Comparison of ENCODE assay signal across 8 mouse cellular contexts in the genomic region with DNA sequence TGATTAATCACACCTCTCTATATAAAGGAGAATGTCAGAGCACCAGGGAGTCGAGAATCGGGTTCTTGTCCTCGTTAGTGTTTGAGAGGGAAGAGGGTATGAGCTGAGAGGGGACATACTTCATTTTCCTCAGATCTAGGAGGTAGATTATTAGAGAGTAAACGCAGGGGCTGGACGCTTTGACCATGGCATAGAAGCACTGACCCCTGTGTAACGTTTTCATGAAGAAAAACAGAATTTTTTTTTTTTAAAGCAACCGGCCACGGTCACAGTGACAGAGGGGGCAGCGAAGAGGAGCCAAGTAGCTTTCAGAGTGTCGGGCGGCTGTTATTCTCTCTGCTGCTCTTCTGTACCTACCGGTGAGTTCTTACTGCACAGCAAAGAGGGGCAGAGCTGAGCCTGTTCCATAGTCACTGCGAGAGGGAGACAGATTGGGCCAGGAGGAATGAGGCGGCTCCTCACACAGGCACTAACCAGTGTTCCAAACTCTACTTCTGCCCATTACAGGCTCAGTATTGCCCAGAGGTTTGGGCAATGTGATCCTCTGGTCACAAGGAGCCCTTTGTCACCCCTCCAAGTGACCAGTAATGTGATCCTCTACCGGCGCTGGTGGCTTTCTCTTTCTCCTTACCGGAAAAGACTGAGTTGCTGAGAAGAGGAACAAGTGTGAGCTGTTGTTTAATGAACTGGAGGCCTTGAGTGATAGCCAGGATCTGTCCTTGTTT. TPM values are rescaled to one million over a fixed set of nuclear protein-coding genes. Genes with fewer than 3 reads are reported as not detected.
DNase-seq lines count a peak whose midpoint lies in the region; ATAC-seq and TF ChIP-seq lines count a peak whose summit lies in the region.

No protein-coding gene starts in this region.

- H3K27ac ChIP-seq in testis, adult 2 months (ENCODE audit: control insufficient read depth, insufficient read depth, low read depth, low read length): peak overlapping the region; percentile 81
- H3K27ac ChIP-seq in intestine, embryonic 15.5 days: peak overlapping the region; percentile 80
- no peak overlapping the region for H3K27ac ChIP-seq in midbrain, embryonic 14.5 days (replicated peaks; ENCODE audit: low read depth, low read length)
- H3K27ac ChIP-seq in stomach, postnatal 0 days (replicated peaks): peak overlapping the region; percentile 90

- no peaks in the 10 kb centered on the region for H3K27me3 ChIP-seq in testis, adult 2 months (ENCODE audit: control insufficient read depth, insufficient read depth, low read length)
- no peaks in the 10 kb centered on the region for H3K27me3 ChIP-seq in intestine, embryonic 15.5 days (replicated peaks)
- H3K27me3 ChIP-seq in midbrain, embryonic 14.5 days (ENCODE audit: control insufficient read depth, insufficient read depth, low read length): no peaks in the 10 kb centered on the region
- H3K27me3 ChIP-seq in stomach, postnatal 0 days (ENCODE audit: control insufficient read depth, insufficient read depth, low read length): no peaks in the 10 kb centered on the region

- no peak for DNase-seq in testis, postnatal 14 days (ENCODE audit: low spot score)
- DNase-seq in gastrocnemius, postnatal 14 days: peak; percentile 54
- DNase-seq in liver: peak; percentile 60
- peak; percentile 20 for DNase-seq in midbrain, embryonic 14.5 days
- DNase-seq in stomach, postnatal 0 days (ENCODE audit: low spot score): peak; percentile 34

- H3K9me3 ChIP-seq in intestine, embryonic 15.5 days: no peaks in the 10 kb centered on the region
- no peaks in the 10 kb centered on the region for H3K9me3 ChIP-seq in midbrain, embryonic 14.5 days (ENCODE audit: control insufficient read depth, low read length)
- no peaks in the 10 kb centered on the region for H3K9me3 ChIP-seq in stomach, postnatal 0 days (ENCODE audit: control insufficient read depth, low read length)

- no peak for TF ChIP-seq EP300 in stomach, postnatal 0 days (optimal IDR thresholded peaks at IDR 0.05)

- TF ChIP-seq CTCF in testis, adult 2 months (IDR thresholded peaks at IDR 0.05; ENCODE audit: control insufficient read depth, insufficient read depth, insufficient replicate concordance, low read depth, low read length): no peak
- no peak for TF ChIP-seq CTCF in stomach, postnatal 0 days (IDR thresholded peaks at IDR 0.05; ENCODE audit: low read depth)

- intact Hi-C loops in gastrocnemius, postnatal 14 days (cut with DNase I; ENCODE audit: low total_unique reads): no loop called here

- no peak for TF ChIP-seq POLR2A in testis, adult 2 months (IDR thresholded peaks at IDR 0.05; ENCODE audit: control insufficient read depth, low read depth, low read length)

- H3K4me3 ChIP-seq in testis, adult 2 months (ENCODE audit: control insufficient read depth, low read depth, low read length): peak overlapping the region; percentile 71
- peak overlapping the region; percentile 47 for H3K4me3 ChIP-seq in intestine, embryonic 15.5 days (replicated peaks)
- peak overlapping the region; percentile 33 for H3K4me3 ChIP-seq in midbrain, embryonic 14.5 days (replicated peaks; ENCODE audit: low read depth, low read length)
- peak overlapping the region; percentile 53 for H3K4me3 ChIP-seq in stomach, postnatal 0 days (ENCODE audit: low read depth, low read length)

- ATAC-seq in common myeloid progenitor, adult 5-6 weeks (replicated peaks; ENCODE audit: low read depth, poor library complexity, severe bottlenecking): peak; percentile 22
- no peak for ATAC-seq in intestine, embryonic 15.5 days
- no peak for ATAC-seq in midbrain, embryonic 14.5 days (ENCODE audit: low FRiP score, low TSS enrichment)
- no peak for ATAC-seq in stomach, postnatal 0 days (ENCODE audit: low FRiP score, low TSS enrichment)

- peak overlapping the region; percentile 54 for H3K9ac ChIP-seq in intestine, embryonic 15.5 days
- no peak overlapping the region for H3K9ac ChIP-seq in midbrain, embryonic 14.5 days (replicated peaks; ENCODE audit: low read length)
- peak overlapping the region; percentile 77 for H3K9ac ChIP-seq in stomach, postnatal 0 days (ENCODE audit: low read length)

- WGBS in intestine, embryonic 15.5 days: 14% methylated on average over 17 of the region's 17 CpGs
- 12% methylated on average over 17 of the region's 17 CpGs for WGBS in midbrain, embryonic 14.5 days
- WGBS in stomach, postnatal 0 days: 9% methylated on average over 17 of the region's 17 CpGs

- peak overlapping the region; percentile 86 for H3K4me2 ChIP-seq in intestine, embryonic 15.5 days (replicated peaks)
- H3K4me2 ChIP-seq in midbrain, embryonic 14.5 days (ENCODE audit: low read length): peak overlapping the region; percentile 62
- peak overlapping the region; percentile 76 for H3K4me2 ChIP-seq in stomach, postnatal 0 days (replicated peaks; ENCODE audit: low read depth)

- no peaks in the 10 kb centered on the region for H3K36me3 ChIP-seq in testis, adult 2 months (ENCODE audit: control insufficient read depth, insufficient read depth, low read length)
- no peaks in the 10 kb centered on the region for H3K36me3 ChIP-seq in intestine, embryonic 15.5 days
- H3K36me3 ChIP-seq in midbrain, embryonic 14.5 days (ENCODE audit: control insufficient read depth, insufficient read depth, low read length): no peaks in the 10 kb centered on the region
- H3K36me3 ChIP-seq in stomach, postnatal 0 days (ENCODE audit: control insufficient read depth, insufficient read depth, low read length): no peaks in the 10 kb centered on the region

- peaks cover 13% of the 10 kb centered on the region for H3K4me1 ChIP-seq in testis, adult 2 months (ENCODE audit: control insufficient read depth, insufficient read depth, low read length)
- H3K4me1 ChIP-seq in intestine, embryonic 15.5 days (replicated peaks): peaks cover 33% of the 10 kb centered on the region
- H3K4me1 ChIP-seq in midbrain, embryonic 14.5 days (ENCODE audit: control insufficient read depth, insufficient read depth, low read length): no peaks in the 10 kb centered on the region
- peaks cover 6% of the 10 kb centered on the region; the same call in 1 of the 2 replicates for H3K4me1 ChIP-seq in stomach, postnatal 0 days (replicated peaks; ENCODE audit: control insufficient read depth, insufficient read depth)

RNA-seq across cellular contexts. Expression of a gene that starts 0.5 kb away (rescaled TPM):
- 0.75 and 0.78 TPM in 2 replicates for polyA plus RNA-seq in testis, adult 2 months (2012; rRNA removed)
- total RNA-seq in common myeloid progenitor, adult 5-6 weeks (2017): 49.1 and 58.2 TPM in 2 replicates
- total RNA-seq in gastrocnemius, postnatal 14 days (2021): 1 to 10 TPM; 6.1 to 7.0 TPM
- 16.0 and 16.4 TPM in 2 replicates for polyA plus RNA-seq in intestine, embryonic 15.5 days (2015; fragmentation: Nextera tagmentation; extraction: Ambion mirVana)
- 1.4 and 5.0 TPM in 2 replicates for polyA plus RNA-seq in midbrain, embryonic 14.5 days (2014; fragmentation: Nextera tagmentation; extraction: Ambion mirVana)
- polyA plus RNA-seq in stomach, postnatal 0 days (2015; fragmentation: Nextera tagmentation; extraction: Ambion mirVana): 12.8 and 14.4 TPM in 2 replicates

RNA-seq across cellular contexts. Expression of a gene that starts 30.0 kb away (rescaled TPM):
- polyA plus RNA-seq in testis, adult 2 months (2012; rRNA removed): 0.02 and 0.05 TPM in 2 replicates
- total RNA-seq in common myeloid progenitor, adult 5-6 weeks (2017): 0.59 and 1.5 TPM in 2 replicates
- under 1 TPM; 0.21 to 0.35 TPM for total RNA-seq in gastrocnemius, postnatal 14 days (2021)
- polyA plus RNA-seq in intestine, embryonic 15.5 days (2015; fragmentation: Nextera tagmentation; extraction: Ambion mirVana): 0.23 and 0.30 TPM in 2 replicates
- 0.34 TPM in 1 of 2 replicates, not detected in the other for polyA plus RNA-seq in midbrain, embryonic 14.5 days (2014; fragmentation: Nextera tagmentation; extraction: Ambion mirVana)
- polyA plus RNA-seq in stomach, postnatal 0 days (2015; fragmentation: Nextera tagmentation; extraction: Ambion mirVana): 0.22 and 0.33 TPM in 2 replicates

RNA-seq across cellular contexts. Expression of a gene that starts 45.5 kb away (rescaled TPM):
- 4.8 and 7.2 TPM in 2 replicates for polyA plus RNA-seq in testis, adult 2 months (2012; rRNA removed)
- total RNA-seq in common myeloid progenitor, adult 5-6 weeks (2017): 48.6 and 64.4 TPM in 2 replicates
- 1 to 10 TPM; 2.7 to 3.0 TPM for total RNA-seq in gastrocnemius, postnatal 14 days (2021)
- polyA plus RNA-seq in intestine, embryonic 15.5 days (2015; fragmentation: Nextera tagmentation; extraction: Ambion mirVana): 3.7 and 5.4 TPM in 2 replicates
- 3.2 and 4.5 TPM in 2 replicates for polyA plus RNA-seq in midbrain, embryonic 14.5 days (2014; fragmentation: Nextera tagmentation; extraction: Ambion mirVana)
- 5.0 and 7.3 TPM in 2 replicates for polyA plus RNA-seq in stomach, postnatal 0 days (2015; fragmentation: Nextera tagmentation; extraction: Ambion mirVana)

RNA-seq across cellular contexts. Expression of a gene that starts 46.0 kb away (rescaled TPM):
- polyA plus RNA-seq in testis, adult 2 months (2012; rRNA removed): 16.3 and 18.3 TPM in 2 replicates
- total RNA-seq in common myeloid progenitor, adult 5-6 weeks (2017): 0.19 and 0.78 TPM in 2 replicates
- total RNA-seq in gastrocnemius, postnatal 14 days (2021): 100 to 1,000 TPM in 1 of 2 experiments, 10 to 100 TPM in 1; 93.7 to 106 TPM
- polyA plus RNA-seq in intestine, embryonic 15.5 days (2015; fragmentation: Nextera tagmentation; extraction: Ambion mirVana): 1.1 and 2.7 TPM in 2 replicates
- 0.75 and 1.6 TPM in 2 replicates for polyA plus RNA-seq in midbrain, embryonic 14.5 days (2014; fragmentation: Nextera tagmentation; extraction: Ambion mirVana)
- 3.0 and 3.4 TPM in 2 replicates for polyA plus RNA-seq in stomach, postnatal 0 days (2015; fragmentation: Nextera tagmentation; extraction: Ambion mirVana)

RNA-seq across cellular contexts. Expression of a gene that starts 54.8 kb away (rescaled TPM):
- polyA plus RNA-seq in testis, adult 2 months (2012; rRNA removed): 85.7 and 95.5 TPM in 2 replicates
- total RNA-seq in common myeloid progenitor, adult 5-6 weeks (2017): 50.2 and 70.9 TPM in 2 replicates
- total RNA-seq in gastrocnemius, postnatal 14 days (2021): 10 to 100 TPM; 16.3 to 21.0 TPM
- 4.1 and 6.4 TPM in 2 replicates for polyA plus RNA-seq in intestine, embryonic 15.5 days (2015; fragmentation: Nextera tagmentation; extraction: Ambion mirVana)
- 6.3 and 8.4 TPM in 2 replicates for polyA plus RNA-seq in midbrain, embryonic 14.5 days (2014; fragmentation: Nextera tagmentation; extraction: Ambion mirVana)
- polyA plus RNA-seq in stomach, postnatal 0 days (2015; fragmentation: Nextera tagmentation; extraction: Ambion mirVana): 3.6 and 4.0 TPM in 2 replicates
